Mouse (Mus musculus) megakaryocyte progenitor cell, adult 5-6 weeks (primary cell): Measurements from ENCODE around the gene Zdhhc14. TPM values are rescaled to one million over a fixed set of nuclear protein-coding genes. Genes with fewer than 3 reads are reported as not detected.

Experiments used
- ATAC-seq: replicated peaks from 2 replicates; pipeline ENCODE4 v1.8.0; 2016; ENCODE audit warnings: mild to moderate bottlenecking, moderate TSS enrichment, inconsistent platforms; ENCODE audit not compliant: poor library complexity
- total RNA-seq, 2 experiments: library from RNA; stranded (forward) in 1 of 2; stranded (reverse) in 1 of 2; fragments of 157-497, 149-512 nt in 1 of 2; fragments of 200-1000 nt in 1 of 2; gene quantifications; 2 replicates each; pipeline versions ENCODE4 v1.2.3 to v1.2.4; 2015 to 2017

Gene Zdhhc14
- total RNA-seq, 2 experiments from 2014 or later: 1.00 to 2.2 TPM

DNA sequence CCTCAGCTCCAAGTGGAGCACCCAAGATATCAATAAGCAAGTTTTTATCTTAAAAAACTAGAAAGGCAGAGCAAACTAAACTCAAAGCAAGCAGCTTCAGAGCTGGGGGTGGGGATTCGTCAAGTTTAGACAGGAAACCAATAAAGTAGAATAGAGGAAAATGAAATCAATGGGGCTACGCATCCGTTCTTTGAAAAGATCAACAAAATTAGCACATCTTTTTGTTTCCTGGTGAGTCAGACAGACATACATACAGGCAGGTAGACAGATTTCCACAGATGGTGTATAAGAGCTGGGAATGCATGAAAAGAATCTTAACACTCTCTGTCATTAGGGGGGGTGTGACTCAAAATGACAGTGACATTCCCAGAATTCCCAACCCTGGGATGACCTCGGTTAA is 159.2 kb downstream of the Zdhhc14 start:
- no peak for ATAC-seq

DNA sequence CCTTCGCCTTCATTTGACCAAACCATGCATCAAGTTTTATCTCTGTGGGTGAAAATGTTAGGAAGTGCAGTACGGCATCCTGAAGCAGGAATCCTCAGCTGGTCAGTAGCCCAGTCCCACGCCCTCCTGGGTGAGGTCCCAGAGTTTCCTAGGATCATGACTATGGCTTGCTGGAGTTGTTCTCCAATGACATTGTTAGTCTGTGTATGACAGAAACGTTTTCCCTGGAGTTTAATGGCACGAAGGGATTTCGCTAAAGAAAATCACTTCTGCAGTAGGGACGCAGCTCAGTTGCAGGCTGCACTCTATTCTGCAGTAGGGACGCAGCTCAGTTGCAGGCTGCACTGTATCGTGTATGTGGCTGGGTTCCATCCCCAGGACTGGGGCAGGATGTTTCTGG is 161.6 kb downstream of the Zdhhc14 start:
- no peak for ATAC-seq

DNA sequence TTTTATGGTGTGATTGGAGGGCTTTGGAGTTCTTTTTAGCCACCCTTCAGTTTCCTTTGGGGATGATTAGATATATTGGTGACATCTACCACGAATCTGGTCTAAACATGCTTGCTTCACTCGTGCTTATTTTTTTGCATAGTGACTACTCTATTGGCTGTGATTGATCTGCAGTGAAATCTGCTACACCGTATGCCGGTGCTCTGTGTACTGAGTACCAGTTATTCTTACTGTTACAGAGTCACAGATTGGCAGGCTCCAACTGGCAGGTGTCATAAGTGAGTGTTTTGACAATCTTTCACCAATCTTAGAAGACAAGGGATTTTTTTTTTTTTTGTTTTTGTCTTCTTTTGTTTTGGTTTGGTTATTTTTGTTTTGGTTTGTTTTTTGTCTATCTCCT is 163.2 kb downstream of the Zdhhc14 start:
- ATAC-seq: no peak

DNA sequence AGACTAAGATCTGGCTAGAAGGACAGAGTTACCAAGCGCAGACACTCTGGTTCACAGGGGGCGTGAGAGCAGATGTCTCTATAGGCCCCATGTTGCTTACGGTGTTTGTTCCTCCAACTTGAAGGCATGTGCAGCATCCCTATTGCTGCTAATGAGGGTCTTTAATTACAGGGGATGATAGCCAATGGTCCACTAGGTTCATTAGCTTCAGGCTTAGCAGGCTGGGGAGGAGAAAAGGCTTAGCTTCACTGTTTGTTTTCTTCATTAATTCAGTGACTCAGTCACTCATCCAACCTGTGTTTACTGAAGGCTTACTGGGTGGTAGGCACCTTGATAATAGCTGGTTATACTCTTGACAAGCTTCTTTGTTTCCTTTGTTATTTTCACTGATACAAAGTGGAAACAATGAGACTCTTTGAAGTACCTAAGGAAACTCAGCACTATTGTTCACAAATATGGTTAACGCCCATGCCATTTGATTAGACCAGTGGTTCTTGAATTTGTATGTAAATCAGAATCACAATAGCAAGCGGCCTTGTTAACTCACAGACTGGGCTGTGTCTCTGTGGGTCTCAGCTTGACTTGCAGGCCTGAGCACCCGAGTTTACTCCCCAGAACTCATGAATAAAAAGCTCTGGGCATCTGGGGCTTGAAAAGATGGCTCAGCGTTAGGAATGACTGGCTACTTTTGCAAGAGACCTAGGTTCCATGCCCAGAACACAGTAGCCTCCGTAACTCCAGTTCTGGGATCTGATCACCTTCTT is 168.1 kb downstream of the Zdhhc14 start:
- ATAC-seq: no peak

DNA sequence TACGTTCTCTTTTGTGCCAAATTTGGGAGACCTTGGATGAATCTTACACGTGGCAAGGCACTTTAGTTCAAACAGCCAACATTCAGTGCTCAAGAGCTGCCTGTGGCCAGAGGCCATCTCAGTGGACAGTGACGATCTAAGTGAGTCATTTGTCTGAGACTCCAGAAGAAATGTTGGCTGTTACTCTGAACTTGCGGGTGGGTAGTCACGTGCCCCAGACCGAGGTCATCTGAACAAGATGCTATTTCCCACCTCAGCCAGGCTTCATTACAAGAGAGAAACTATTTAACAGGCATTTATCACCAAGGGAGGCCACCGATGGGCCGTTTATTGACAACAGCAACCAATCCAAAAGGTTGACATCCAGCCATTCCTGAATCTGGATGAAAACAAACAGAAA is 174.3 kb downstream of the Zdhhc14 start:
- no peak for ATAC-seq

DNA sequence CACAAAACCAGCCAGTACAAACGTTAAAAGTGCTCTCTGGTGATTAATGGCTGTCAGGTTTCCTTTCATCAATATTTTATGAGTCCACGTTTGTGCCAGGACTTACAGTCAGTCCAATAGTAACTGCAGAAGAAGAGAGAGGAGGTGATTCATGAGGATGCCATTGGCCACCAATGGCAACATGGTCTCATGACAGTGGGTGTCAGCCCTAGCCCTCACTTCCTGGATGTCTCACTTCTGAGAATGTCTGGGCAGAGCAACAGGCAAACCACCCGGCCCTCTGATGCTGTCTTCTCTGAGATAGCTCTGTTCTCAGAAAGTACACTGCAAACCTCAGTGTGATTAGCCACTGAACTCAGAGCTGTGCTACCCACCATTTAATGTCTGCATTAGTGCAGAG is 176.1 kb downstream of the Zdhhc14 start:
- no peak for ATAC-seq

DNA sequence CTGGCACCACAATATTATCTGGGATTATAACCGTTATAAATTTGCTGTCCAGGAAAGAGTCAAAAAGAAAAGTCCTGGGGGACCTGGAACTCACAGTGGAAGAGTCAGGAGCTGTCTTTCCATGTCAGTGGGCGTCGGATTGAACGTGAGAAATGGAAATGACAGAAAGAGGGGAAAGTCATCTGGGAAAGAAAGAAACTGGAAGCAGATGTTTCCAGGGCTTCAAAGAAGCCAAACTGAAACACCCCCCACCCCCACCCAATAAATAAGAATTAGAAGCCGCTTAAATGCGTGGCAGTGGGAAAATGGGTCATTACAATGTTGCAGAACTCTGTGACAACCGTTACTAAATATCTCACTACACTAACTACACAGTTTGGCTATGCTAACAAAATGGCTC is 176.6 kb downstream of the Zdhhc14 start:
- ATAC-seq: no peak

DNA sequence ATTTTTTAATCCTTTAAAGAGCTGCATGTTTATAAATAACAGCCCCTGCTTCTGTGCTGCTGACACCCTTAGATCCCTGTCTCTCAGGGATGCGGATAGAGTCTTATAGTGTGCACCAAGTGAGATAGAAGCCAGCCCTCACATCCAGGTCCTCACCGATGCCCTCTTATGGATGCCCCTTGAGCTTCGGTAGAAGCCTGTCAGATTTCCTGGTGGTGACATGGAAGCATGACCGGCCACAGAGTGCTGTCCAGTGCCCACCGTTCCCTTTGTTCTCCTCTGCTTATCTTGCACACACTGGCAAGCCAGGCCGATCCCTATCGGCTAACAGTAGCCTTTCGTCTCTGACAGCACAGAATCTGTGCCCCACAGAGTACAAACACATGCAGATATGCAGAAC is 183.6 kb downstream of the Zdhhc14 start:
- no peak for ATAC-seq

DNA sequence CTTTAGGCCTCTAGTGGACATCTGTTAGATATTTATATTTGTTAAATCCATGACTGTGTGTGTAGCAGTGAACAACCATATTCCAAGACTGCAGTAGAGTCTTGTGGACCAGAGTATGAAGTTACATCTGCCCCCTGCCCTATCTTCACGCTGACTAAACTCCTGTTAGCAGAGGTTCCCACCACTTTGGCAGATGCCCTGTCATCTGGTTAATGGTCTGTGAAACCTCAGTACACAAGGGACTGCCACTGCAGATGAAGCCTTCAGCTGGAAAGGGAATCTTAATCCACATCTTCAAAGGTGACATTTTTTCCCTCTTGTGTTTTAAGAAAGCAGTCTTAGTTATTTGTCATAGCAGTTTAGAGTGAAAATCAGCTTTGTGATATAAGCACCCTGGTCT is 187.0 kb downstream of the Zdhhc14 start:
- no peak for ATAC-seq

DNA sequence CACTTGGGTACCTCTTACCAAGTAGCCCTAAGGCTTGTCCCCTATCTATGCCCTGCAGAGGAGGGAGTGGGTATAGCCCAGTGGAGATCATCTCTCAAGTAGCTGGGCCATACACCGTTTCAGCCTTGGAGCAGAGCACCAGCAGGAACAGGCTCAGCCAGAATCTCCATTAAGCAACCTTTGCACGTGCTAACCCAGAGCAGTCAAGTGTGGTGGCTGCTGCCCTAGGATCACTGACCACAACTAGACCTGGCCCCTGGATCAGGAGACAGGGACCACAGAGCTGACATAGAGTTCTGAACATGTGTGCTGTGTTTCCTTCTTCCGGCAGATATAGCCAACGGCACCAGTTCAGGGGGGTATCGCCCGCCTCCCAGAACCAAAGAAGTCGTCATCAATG is 193.0 kb downstream of the Zdhhc14 start:
- ATAC-seq: no peak

DNA sequence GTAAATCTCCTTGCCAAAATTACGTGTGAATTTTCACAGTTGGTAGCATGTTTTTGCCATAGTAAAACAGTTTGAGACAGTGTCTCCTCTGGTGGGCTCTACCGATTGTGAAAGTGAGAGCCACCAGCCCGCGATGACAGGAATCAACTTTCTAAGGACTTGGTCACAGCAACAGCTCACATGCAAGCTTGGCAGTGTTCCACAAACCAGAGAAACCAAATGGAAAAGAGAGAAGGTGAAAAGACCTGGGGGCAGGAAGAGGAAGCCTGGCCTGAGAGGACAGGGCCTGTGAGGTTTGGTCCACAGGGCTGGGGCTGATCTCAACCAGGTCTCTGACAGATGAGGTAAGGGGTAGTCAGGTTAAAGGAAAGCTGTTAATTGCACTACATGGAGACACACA is 195.5 kb downstream of the Zdhhc14 start:
- ATAC-seq: peak; percentile 49

DNA sequence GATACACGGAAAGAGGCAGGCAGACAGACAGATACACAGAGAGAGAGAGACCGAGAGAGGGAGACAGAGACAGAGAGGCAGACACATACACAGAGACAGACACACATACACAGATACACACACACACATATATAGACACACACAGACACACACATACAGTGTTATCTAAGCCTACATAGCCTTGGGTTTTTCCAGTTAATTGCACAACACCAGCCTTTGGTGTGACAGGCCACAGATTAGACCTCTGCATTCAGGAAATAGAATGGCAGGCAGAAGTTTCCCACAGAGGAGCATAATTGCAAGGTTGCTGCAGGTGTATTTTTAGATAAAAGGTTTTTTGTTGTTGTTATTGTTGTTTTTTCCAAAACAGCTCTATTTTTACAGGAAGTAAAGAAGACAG is 195.9 kb downstream of the Zdhhc14 start:
- peak; percentile 68 for ATAC-seq

DNA sequence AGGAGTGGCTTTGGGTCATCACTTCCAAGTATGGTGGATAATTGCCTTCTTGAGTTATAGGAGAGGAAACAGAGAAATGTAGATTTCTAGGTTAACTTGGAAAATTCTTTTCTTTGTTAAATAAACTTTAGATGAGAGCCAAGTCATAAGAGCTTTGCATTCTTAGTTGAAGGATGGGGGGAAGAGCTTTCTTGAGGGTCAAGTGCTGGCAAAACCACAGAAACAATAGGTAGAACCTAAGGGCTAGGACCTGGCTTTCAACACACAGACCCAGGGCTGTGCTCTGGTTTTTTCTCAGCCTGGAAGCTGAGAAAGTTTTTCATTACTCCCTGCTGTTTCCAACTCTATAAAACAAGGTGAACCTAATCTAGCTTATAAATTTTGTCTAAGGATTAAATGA is 196.3 kb downstream of the Zdhhc14 start:
- no peak for ATAC-seq

DNA sequence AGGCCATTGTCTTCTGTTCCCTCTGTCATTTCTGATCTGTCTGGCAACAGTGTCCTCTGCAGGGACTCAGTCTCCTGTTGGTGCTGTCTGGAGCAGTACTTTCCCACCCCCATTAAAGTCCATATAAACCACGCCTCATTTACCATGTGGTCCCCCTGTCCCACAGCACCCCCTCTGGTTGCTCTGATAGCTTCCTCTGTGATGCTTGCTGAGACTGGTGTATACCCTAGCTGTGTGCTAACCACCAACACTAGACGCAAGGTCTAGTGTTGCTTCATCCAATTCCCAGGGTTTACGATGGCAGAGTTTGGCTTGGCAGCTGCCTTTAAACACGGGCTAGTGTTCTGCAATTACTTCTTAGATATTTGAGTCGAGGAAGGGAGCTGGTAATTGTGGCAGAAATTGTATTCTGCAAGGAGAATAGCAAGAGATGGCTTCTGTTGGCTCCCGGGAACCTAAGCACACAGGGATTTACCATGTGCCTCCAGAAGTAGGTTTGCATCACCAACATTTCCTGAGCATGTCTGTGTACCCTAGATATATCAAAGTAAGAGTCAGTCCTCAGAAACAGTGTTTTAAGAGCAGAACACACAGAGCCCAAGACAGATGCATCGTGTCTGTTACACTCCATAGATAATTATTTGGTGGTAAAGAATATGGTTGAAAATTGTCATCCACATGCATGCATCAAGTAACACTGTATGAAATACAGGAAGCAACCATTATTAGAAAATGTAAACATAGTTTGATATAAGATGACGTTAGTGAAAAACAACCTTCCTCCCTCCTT is 198.6 kb downstream of the Zdhhc14 start:
- peak; percentile 79 for ATAC-seq

DNA sequence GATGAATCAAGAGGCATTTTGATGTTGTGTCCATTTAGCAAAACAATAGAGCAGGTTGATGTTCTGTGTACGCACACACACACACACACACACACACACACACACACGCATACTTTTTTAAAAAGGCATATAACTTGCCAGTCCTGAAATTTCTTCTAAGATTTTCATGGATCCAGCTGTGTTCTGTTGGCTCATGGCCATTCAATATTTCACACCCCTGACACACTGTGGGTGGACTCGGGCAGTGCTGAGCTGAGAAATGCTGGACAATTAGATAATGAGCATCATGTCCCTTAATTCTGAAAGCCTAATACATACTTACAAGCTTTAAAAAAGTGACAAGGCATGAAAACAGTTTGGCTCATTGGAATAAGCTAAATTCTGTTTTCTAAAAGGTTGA is 200.3 kb downstream of the Zdhhc14 start:
- no peak for ATAC-seq

DNA sequence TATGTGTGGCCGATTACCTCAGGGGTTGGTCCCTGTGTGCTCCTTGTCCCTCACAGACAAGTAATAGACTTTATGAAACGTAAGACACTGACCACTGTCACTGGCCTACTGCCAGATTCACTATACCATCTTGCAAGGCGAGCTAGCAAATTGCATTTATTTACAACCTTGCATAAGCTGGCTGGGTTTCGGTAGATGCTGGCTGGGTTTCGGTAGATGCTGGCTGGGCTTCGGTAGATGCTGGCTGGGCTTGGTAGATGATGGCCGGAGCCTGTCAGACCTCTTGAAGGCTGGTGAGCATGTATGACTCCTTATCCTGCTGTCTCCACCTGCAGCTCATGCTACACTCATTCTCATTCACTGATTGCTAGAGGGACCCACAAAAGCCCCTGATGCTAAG is 200.9 kb downstream of the Zdhhc14 start:
- no peak for ATAC-seq

DNA sequence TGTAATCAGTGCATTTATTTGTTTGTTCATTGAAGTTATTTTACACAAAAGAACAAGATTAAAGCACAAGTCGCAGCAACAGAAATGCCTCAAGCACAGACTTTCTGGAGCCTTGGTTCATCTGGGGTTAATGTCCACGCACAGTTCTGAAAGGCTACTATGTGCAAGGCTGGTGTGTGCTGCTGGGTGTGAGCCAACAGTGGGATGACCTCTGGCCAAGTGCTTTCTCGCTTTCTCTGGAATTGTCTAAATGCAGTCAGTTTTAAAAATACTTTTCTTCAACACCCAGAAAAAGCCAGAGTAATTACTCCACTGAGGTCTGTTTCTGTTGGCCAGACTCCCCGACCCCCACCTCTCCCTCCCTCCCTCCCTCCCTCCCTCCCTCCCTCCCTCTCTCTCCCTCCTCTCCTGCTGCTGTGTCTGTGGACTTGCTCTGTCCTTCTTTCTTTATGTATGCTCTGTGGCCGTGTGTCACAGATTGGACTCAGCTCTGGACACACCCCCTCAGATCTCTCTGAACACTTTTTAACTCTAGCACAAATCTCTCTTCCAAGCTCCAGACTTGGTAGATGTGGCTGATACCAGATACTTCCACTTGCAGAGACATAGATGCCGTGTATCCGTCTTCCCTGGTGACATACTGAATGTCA is 206.2 kb downstream of the Zdhhc14 start:
- ATAC-seq: no peak

DNA sequence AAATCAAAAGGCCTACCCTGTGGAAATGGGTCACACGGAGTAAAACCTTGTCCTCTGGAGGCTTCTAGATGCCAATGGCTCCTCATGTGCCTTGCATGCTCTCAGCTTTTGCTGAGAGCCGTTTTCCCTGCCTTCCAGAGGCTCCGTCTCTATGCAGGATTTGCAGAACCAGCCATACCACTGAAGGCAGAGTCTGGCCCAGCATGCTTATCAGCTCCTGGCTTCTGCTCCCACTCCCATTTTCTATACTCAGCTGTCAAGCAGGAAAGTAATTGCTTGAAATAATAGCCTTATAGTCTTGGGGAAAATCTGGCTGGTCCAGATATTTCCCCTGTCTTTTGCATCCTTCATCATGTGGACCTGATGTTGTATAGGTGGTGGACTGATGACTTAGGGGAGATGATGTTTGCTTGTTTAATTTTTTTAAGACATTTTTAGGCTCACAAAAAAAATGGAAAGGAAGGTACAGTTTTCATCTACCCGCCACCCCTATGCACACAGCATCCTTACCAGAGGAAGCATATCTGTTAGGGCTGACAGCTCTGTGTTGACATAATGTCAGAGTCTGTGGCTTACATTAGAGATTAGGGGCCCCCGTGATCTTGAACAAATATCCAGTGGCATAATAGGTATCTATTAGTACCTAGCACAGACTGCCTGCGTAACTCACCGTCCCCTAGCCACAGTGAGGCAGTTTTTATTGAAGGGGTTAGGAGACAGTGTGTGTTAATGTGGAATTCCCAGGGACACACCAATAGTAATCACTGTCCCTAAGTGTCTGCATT is 218.2 kb downstream of the Zdhhc14 start:
- no peak for ATAC-seq

DNA sequence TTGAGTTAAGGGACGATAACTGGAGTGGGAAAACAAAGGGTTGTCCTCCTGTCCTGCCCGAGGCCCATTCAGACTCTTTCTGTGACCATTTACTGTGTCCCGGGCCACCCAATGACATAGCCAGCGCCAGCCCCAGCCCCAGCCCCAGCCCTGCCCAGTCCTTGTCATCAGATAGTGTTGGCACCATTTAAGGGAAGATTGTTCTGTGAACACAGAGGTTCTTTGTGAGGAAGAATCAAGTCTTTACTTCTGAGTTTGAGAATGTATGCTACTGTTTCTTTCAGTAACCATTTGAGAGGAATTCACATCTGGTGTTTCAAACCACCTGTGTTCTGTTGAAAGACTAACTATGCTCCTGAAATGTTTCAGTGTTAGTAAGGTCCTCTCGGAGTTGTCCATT is 219.5 kb downstream of the Zdhhc14 start:
- no peak for ATAC-seq

DNA sequence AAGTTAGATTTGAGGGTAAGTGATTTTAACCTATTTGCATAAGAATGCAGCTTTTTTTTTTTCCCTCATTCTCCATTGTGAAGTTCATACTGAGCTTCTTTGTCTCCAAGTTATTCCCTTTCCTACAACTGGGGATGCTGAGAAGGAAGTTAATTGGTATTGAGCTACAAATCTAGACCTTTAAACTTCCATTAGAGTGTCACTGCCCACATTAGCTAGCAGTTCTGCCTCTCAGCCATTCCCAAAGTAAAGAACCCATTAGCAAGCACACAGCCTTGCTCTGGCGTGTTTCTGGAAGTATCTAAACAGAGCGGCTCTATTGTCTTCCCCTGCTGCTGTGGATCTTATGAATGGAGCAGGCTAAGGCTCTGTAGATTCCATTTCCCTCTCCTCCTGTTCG is 220.8 kb downstream of the Zdhhc14 start:
- ATAC-seq: no peak

DNA sequence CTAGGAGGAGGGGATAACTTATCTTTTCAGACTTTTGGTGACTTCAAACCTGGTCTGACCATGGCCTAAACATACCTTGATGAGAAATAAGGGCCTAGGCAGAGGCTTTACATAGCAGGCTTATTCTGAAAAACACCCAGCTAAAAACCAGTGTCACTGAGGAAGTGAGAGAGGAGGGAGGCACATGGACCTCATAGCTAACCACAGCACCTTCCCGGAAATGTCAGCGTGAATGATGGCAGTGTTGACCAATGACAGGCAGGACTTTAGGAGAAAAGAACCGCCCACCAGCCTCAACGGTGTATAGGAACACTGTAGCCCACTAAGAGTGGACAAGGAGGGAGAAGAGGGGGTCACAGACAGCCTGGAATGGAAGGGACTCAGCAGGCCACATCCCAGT is 224.6 kb downstream of the Zdhhc14 start:
- ATAC-seq: peak; percentile 80
